Mouse (Mus musculus) fat pad, adult 2 months (tissue): ENCODE results near the gene Fbxw5.

Source experiments
- DNase-seq: peaks from one replicate; pipeline ENCODE4 v3.0.0-alpha.2; 2011; ENCODE audit warnings: low read depth, low spot score; ENCODE audit errors: extremely low read depth

The Fbxw5 gene

DNA sequence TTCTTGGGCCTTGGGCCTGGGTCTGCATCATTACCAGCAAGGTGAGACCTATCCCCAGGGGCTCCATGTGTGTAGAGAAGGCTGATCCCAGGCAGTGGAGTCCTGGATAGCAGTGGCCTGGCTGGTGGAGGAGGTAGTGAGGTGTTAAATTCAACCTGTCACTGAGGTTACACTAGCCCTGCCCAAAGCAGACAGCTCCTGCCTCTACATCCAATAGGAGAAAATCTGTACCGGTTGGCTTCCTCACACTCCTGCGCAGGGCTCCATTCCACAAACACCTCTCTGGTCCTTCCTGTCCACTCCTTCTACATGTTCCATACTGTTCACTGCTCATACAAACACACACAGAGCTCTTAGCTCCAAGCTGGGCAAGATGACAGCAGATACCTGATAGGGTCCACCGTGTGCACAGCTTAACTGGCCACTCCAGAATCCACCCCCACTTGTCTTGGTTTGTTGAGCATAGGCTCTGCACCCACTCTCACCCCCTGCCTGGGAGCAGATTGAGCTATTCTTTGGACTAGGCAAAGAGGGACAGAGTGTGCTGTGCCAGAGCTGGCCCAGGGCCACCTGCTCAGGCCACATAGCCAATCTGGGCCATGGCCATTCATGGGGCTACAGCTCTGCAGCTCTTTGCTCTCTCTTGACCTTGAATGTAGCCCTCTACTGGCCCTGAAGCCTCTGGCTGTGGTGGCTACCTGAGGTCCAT lies 22.4 kb upstream of the Fbxw5 start:
- no peak for DNase-seq

DNA sequence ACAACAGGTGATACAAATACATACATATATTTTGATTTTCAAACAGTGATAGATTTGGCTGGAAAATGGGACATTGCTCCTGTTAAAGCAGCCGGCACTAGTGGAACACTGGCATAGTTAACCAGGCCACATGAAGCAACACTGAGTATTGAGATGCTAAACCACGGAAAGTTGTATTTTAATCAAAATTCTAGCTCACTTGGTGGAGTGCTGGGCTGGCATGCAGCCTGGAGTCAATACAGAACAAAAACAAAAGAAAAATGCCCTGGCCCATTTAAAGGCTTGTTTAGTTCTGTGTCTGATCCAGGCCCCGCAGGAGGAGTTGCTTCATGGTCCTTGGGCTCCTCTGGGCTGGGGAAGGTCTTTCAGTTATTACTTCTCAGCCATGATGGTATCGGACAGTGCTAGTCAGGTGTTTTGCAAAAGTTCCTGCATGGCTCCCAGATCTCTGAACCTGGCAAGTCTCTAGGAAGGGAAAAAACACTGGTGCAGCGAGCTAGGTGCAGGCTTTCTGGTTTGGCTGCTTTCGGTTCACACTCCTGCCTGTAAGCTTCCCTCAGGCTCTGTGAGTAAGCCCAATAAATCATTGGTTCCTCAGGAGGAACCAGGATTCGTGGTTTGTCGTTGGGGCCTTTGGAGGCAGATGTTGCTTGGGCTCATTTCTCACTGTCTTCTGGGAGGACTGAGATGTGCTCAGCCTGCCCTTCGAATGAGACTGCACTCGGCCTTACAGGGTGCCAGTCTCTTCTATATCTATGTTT lies 20.8 kb upstream of the Fbxw5 start:
- DNase-seq, result peak; percentile 68

GRCm38 (mm10) chr2:25480541-25480940 lies 20.0 kb upstream of the Fbxw5 start:
- no peak for DNase-seq

DNA sequence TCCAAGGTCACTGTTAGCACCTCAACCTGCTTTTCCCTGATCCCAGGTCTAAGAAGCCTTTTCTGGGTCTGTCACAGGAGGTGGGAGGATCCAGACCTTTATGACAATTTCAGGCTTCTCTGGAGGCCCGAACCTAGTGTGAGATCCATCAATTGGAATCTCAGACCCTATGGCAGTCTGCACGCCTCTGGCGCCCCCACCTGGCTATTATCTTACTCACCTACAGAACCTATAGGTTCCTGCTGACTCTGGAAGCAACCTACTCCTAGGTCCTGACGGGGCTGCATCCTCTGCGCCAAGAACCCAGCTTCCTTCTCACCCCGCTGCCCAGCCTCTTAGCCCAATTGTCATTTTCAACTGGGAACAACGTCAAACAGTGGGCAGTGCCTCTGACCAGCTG lies 17.6 kb upstream of the Fbxw5 start:
- no peak for DNase-seq

DNA sequence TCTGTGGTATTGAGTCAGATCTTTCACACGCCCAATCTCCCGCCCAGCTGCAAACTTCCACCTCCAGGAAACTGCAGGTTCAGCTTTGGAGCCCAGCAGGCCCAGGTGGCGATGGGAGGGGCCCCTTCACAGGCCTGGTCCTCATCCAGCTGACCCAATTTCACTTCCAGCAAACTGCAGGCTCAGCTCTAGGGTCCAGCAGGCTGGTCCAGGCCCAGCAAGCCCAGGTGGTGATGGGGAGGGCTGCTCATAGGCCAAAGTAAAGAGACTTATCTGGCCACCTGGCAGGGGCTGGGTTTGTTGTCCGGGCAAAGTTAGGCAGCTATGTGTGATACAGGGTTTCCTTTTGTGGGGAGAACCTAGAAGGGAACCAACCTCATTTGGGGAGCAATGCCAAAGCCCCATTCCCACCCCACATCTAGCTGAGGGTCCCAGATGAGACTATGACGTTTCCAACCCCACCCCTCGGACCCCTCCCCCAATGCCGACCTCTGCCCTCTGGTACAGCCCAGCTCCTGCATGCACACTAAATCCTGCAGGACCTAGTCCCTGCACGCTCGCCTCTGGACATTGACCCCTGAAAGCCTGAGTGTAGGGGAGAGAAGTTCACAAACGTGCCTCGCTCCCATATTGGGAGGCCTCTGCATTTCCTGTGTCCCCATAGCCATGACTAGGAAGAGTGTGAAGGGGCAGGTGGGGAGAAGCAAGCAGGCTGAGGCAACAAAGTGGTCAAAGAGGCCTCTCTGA lies 15.5 kb upstream of the Fbxw5 start:
- DNase-seq, result no peak

- no peak for DNase-seq
Observed at GRCm38 (mm10) chr2:25487965-25488670, 12.4 kb upstream of the Fbxw5 start.

- DNase-seq, result no peak
Observed at GRCm38 (mm10) chr2:25488671-25489068, 11.9 kb upstream of the Fbxw5 start.

DNA sequence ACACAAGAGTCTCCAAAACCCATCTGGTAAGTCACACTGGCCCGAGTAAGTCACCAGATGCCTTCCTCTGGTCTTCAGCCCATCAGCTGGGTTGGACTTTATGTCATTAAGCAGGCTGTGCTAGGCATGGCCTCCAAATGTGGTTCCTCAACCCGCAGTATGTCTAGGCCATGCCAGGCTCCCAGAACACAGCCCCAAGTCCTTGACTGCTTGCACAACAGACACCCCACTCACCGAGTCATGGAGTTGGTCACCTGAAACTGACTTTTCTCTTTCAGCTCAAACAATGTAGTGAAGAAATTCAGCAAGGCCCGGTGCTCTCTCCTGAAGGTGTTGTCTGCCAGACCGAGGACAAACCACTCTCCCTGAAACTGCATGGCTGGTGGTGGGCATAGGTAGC lies 7.6 kb upstream of the Fbxw5 start:
- DNase-seq, result no peak

GRCm38 (mm10) chr2:25493476-25493961 lies 7.0 kb upstream of the Fbxw5 start, which contains the start of gene Lcn12:
Lcn12 (minus strand) TSS chr2:25493911.
- no peak for DNase-seq

GRCm38 (mm10) chr2:25496462-25496861 lies 4.1 kb upstream of the Fbxw5 start:
- DNase-seq, result no peak

DNA sequence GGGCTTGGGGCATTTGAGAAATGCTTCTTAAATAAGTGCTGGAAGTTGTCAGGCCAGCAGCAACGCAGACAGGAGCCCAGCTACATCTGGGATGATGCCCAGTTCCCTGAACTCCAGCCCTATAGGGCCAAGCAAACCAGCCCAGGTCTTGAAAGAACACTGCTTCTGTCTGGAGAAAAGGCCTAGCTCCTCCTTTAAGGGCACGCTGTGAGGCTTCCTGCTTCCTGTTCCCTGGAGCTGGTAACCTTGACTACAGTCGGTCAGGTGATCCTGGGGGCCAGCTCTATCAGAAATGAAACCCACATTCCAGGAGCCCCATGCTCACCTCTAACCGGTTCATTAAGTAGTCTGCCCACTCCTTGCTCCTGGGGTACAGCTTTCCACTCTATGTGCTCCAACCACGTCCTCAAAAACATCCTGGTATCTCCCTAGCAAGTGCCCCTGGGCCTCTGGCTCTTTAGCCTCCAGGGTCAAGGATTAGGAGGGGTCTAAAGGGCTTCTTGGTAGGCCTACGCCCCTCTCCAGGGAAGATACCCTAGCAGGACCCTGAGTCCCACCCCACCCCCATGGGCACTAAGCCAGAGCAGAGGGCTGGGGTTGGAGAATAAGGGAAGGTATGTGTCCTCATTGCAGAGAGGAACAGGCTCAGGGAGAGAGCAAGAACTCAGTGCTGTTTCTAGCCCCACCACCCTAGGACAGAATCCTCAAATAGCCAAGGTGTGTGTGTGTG lies 2.5 kb upstream of the Fbxw5 start:
- no peak for DNase-seq

- no peak for DNase-seq
Observed at GRCm38 (mm10) chr2:25498622-25499478, 1.7 kb upstream of the Fbxw5 start.

GRCm38 (mm10) chr2:25500071-25500575 lies 427 bp upstream of the Fbxw5 start:
- no peak for DNase-seq

DNA sequence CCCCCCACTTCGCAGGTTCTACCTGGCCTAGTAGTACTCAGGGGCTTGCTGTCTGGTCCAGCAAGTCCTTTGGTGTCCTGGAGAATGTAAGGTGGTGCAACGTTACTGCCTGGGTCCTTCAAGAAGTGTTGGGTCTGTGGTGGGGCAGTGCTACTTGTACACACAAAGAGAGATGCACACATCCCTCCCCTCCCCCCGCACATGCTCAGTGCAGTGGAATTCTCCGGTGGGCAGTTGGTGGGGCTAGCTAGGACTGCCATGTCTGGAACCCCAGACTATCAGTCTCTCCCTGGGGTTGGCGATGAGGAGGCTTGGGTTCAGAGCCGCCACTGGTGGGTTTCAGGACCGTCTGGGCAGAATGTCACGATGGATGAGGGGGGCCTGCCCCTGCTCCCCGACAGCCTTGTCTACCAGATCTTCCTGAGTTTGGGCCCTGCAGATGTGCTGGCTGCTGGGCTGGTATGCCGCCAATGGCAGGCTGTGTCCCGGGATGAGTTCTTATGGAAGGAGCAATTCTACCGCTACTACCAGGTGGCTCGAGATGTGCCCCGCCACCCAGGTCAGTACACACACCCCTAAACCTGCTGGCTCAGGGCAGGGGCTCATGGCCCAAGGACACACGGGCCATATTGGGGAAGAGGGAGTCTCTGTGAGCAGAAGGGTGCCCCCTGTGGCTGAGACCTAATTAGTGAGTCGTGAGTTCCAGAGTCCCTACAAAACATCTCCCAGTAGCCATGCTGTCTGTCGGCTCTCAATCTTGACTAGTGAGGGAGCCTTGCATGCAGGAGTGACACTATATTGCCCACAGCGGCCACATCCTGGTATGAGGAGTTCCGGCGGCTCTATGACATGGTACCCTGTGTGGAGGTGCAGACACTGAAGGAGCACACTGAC lies 1.3 kb downstream of the Fbxw5 start, which contains the start of gene C8g:
Gene C8g (minus strand): TSS at position 127 of the 894 bp plus-strand sequence.
- DNase-seq, result no peak

GRCm38 (mm10) chr2:25502726-25503125 lies 2.2 kb downstream of the Fbxw5 start:
- DNase-seq, result no peak

GRCm38 (mm10) chr2:25504538-25504937 lies 4.0 kb downstream of the Fbxw5 start:
- DNase-seq, result no peak

GRCm38 (mm10) chr2:25505000-25505399 lies 4.5 kb downstream of the Fbxw5 start:
- DNase-seq, result no peak

DNA sequence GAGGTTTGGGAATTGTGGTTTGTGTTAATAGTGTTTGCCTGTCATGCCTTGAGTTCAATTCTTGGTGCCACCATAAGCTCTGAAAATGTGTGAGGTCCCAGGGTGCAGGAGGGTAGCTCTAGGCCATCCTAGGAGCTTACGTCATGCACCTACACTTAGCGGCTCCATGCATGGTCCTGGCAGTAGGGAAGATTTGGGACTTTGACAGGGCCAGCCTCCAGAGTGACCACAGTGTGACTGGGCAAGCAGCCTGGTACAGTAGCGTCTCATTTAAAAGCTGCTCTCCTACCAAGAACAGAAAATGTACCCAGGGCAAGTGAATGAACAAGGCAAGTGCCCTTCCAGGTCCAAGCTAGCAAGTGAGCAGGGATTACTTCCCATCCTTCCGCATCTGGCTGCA lies 5.3 kb downstream of the Fbxw5 start:
- DNase-seq, result no peak
